Mouse (Mus musculus) C2C12 (cell line): ENCODE measurements around the gene Gm17087.

Source experiments
- CEBPB ChIP-seq: IDR thresholded peaks from one replicate; pipeline ENCODE4 v1.6.1; 2011; ENCODE audit warnings: low read depth, mild to moderate bottlenecking, control low read depth, moderate library complexity
- CTCF ChIP-seq: IDR thresholded peaks from one replicate; pipeline ENCODE4 v1.5.1; 2011; ENCODE audit not compliant: control insufficient read depth, insufficient read depth, insufficient read length
- MAX ChIP-seq: IDR thresholded peaks from one replicate; pipeline ENCODE4 v1.6.1; 2011; ENCODE audit warnings: mild to moderate bottlenecking, control low read depth
- MYOD1 ChIP-seq: IDR thresholded peaks from one replicate; pipeline ENCODE4 v1.6.1; 2011; ENCODE audit warnings: low read depth; ENCODE audit not compliant: control insufficient read depth, insufficient read length

GRCm38 (mm10) chr17:8557926-8558325 is 8.8 kb downstream of the Gm17087 start:
- no peak for TF ChIP-seq CTCF
- no peak for TF ChIP-seq MAX
- TF ChIP-seq MYOD1 = no peak
- no peak for TF ChIP-seq CEBPB
